Mouse (Mus musculus) B cell, adult 2 months (primary cell): ENCODE measurements around the gene Tbc1d7.
A peak's percentile ranks its signal among the peaks of the same experiment; 100 is the strongest.

Source experiments
- DNase-seq, 2 experiments: peaks; one replicate each; pipeline ENCODE4 v3.0.0; 2022

The Tbc1d7 gene

DNA sequence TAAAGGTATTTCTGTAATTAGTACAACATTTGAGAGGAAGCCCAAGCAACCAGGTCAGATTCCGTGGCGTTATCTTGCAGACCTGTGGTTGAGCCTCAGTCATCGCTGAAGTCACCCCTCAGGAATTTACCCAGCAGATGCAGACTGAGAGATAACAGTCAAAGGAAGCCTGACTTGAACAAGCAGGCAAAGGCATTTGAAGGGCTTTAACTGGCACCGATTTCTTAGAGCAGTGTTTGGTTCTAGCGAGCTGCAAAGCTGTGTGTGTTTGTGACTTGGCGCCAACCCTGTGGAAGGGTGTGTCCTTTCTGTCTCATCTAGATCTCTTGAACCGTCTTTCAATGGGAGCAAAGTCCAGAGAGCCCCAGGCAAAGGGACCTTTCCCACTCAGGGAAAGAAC lies 22.0 kb upstream of the Tbc1d7 start:
- DNase-seq = no peak

DNA sequence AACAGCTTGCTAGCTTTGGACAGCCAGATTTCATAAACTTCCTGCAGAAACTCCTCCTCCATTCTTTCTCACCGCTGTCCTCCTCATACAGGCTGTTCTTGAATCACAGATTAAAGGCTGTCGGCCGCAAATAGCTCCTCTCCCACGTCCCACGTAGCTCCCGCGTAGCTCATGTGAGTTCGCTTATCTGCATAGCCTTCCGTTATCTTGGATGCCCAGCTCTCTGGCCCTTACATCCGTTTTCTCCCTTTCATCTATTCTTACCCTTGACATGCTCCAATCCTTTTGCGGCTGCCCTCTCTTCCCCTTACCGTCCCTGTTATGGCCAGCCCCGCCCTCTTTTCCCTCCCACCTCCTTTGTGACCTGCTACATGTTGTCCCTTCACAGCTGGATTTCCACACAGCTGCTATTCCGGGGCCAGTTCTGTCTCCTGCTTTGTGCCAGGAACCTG lies 20.5 kb upstream of the Tbc1d7 start:
- no peak for DNase-seq

DNA sequence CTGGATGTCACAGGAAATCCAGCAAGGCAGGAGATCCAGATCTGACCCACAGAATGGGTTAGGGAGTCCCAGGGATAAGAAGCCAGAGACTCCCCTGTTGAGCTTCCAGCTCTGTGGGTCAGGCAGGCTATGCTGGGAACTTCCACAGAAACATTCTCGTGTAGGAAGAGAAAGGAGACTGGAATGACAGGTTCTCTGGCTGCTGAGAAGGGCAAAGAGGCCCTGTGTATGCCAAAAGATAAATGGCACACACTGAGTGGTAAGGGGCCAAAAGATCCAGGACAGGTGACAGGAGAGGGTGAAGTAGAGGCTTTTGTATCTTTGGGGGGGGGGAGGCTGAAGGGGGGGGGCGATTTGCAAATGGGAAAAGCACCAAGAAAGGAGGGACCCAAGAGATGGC lies 20.0 kb upstream of the Tbc1d7 start:
- no peak for DNase-seq

DNA sequence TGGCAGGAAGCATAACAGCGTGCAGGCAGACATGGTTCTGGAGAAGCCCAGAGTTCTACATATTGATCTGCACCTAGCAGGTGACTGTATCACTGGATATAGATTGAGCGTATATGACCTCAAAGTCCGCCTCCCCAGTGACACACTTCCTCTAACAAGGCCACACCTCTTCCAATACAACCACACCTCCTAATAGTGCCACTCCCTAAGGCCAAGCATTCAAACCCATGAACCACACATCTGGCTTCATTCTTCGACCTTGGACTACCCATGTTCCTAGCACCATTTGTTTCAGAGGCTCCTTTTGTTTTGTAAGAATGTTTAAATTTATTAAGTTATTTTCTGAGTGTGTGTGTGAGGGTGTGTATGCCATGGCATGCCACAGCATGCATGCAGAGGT lies 16.4 kb upstream of the Tbc1d7 start:
- DNase-seq = no peak

DNA sequence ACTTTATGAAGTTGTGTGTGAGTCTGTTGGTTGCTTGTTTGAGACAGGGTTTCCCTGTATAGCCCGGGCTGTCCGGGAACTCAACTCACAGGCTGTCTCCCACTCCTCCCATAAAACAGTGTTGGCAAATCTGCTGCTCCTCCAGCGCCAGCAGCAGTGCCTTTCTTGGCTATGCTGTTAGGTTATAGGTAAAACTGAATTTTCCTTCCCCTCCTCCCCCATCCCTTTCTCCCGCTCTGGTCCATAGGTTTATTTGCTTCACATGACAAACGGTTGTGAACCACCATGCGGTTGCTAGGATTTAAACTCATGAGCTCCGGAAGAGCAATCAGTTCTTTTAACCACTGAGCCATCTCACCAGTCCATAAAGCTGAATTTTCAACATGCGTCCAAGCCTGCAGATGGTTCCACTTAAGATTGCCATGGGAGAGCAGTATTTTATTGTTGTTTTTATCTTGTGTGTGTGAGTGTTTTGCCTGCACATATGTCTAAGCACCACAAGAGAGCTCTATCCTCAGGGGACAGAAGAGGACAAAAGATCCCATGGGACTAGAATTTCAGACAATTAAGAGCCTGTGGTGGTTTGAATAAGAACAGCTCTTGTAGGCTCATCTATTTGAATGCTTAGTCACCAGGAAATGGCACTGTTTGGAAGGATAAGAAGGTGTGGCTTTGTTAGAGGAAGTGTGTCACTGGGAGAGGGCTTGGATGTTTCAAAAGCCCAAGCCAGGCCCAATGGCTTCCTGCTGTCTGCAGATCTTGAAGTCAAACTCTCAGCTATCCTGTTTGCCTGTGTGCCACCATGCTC lies 12.2 kb upstream of the Tbc1d7 start:
- no peak for DNase-seq

DNA sequence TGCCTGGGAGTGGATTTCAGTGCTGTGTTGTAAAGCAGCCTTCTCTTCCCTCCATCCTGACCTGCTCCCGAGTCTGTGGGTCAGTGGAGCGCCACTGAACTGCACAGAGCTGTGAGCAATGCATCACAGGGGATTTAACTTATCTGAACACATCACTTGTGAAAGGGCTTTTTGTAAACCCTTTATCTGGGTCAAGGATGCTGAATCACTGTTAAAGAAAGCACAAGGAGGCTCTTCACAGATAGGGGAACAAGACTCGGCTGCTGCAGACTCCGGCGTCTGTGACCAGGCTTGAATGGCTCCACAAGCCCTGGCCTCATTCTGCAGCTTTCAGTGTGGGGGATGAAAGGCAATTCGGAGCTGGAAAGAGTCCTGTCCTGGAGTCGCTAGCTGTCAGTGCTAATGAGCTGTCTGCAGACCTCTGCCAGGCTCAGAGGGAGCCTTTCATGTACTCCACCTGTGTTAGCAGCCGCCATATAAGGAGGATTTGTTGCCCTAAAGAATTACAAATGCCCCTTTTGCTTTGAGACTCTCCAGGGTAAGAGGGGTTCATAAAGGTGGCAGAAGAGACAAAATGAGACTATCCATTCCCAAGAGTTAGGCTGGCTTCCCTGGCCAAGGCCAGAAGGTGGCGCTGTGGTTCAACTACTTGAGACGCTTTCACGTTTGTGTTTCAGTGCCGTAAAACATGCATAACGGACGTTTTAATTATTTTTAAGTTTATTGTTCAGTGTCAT lies 11.3 kb upstream of the Tbc1d7 start:
- DNase-seq = peak; percentile 88

DNA sequence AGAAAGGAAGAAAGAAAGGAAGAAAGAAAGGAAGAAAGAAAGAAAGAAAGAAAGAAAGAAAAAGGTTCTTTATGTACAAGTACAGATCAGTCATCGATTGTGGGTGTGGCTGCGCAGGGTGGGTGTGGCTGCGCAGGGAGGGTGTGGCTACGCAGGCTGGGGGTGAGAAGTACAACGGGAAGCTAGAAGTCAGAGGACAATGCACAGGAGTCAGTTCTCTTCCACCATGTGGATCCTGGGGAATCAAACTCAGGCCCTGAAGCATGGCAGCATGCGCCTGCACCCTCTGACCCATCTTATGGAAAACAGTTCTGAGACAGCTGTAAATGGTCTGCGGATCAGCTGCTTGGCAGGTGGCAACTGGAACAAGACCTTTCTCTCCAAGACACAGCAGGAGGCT lies 9.8 kb upstream of the Tbc1d7 start:
- DNase-seq = no peak

DNA sequence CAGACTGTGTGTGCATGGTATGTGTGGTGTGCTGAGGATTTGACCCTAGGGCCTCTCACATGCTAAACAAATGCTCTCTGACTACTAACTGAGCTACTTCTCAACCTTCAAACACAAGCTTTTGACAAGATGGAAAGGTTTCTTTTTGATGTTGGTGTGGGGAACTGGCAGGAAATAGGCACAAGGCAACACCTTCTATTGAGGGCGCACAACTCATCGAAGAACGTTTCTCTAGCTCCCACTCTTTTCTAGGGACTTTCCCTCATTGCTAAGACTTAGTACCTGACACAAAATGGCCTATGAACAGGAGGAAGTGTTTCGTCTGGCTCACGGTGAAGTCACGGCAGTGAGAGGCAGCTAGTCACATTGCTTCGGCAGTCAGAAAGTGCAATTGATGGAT lies 6.0 kb upstream of the Tbc1d7 start:
- DNase-seq = no peak

DNA sequence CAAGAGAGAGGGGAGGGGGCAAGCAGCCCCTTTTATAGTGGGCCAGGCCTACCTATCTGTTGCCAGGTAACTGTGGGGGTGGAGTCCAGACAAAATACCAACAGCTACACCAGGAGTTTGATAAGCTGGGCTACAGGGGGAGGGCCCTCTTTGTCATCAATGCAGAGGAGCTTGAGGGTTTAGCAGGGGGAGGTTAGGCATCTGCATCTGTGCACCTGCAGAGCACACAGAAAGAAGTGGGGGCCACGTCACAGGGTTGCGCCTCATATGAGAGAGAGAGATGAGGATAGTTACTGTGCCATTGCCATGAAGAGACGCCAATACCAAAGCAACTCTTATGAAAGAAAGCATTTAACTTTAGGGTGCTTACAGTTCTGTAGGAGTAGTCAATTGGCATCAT lies 5.4 kb upstream of the Tbc1d7 start:
- no peak for DNase-seq

DNA sequence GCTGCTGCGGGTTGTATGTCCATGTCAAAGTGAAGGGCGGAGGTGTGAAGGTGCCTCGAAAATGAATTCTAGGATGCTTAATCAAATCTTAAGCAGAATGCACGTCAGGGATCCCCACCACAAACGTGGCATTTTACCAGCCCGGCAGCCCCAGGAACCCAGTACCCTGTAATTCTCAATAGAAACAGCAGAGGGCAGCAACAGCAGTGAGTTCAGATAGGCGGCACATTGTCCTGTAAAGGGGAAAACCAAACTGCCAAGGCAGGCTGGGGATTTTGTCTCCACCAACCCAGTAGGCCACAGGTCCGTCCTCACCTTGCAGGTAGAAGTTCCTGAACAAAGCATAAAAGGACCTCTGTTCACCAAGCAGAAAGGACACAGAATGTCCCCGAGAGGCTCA lies 2.0 kb upstream of the Tbc1d7 start:
- peak; percentile 85 to 86 for DNase-seq

DNA sequence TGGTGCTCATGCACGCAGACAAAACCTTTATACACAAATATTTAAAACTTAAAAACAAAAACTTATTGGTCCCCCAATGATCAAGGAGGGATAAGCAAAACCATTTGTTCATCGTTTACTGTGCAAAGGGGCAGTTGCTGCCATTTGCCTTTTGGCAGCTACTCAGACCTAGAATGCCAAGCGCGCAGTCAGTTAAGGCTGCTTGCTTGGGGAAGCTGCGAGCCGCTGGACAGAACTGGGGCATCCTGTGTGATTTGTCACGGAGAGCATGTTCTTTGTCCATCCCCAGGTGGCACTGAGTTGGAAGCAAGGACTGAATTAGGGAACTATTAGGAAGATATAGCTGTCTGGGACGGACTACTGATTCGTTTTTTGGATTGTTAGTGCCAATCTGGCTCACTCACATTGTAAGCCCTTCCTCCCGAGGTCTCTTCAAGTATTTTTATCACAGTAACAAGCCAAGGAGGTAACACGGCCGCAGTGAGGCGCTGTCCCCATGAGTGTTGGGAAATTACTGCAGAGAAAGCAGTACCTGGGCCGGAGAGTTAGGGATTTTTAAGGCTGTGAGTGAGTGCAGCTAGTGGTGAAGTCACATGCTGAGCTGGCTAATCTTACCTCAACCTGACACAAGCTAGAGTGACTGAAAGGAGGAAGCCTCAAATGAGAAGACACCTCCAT lies 874 bp upstream of the Tbc1d7 start:
- DNase-seq = peak; percentile 32 to 40

DNA sequence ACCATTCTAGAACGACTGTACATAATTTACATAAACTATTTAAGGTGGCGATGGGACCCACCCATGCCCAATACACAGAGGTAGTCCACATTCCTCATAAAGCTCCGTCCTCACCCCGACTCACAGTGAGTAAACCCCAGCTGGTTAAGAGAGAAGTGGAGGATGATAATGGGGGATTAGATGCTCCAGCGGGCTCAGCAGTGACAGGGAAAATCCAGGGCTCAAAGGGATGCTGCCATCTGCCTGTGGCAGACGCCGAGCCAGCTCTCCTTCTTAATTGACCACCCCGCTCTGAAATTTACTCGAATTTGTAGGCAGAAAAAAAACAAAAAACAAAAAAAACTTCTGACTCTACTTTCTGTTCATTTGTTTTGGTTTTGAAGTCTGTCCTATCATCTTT lies 3.6 kb downstream of the Tbc1d7 start:
- DNase-seq = no peak

DNA sequence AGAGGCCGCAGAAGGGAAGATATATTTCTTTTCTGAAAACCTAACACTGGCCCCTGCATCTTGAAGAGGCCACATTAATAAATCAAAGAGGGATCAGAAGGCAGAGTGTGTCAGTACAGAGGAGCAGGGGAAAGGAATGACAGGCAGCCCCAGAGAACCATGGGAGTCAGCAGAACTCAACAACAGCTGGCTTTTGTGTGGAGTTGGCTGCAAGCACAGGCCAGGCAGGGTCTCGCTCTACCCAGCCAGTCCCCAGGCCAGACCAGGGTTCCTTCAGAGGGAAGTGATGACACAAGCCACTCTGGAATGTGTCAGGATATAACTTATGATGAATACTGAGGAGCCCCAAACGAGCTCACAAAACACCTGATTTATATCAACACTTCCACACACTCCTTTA lies 11.9 kb downstream of the Tbc1d7 start:
- DNase-seq = no peak

DNA sequence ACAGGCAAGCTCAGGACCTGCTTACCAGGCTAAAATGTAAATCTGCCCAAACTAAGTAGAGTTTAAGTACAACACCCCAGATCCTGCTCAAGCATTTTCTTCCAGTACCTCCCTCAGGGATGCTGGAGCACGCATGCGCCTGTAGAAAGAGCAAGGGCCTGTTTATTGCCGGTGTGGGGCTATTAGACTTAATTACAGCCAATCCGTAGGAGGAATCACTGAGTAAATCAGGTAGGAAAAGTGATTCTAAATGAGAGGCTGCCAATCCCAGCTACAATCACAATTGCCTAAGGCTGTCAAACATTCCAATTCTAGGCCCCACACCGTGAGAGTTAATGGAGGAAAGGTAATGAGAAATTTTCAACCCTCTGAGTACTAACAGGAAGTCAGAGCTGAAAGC lies 13.0 kb downstream of the Tbc1d7 start:
- no peak for DNase-seq

DNA sequence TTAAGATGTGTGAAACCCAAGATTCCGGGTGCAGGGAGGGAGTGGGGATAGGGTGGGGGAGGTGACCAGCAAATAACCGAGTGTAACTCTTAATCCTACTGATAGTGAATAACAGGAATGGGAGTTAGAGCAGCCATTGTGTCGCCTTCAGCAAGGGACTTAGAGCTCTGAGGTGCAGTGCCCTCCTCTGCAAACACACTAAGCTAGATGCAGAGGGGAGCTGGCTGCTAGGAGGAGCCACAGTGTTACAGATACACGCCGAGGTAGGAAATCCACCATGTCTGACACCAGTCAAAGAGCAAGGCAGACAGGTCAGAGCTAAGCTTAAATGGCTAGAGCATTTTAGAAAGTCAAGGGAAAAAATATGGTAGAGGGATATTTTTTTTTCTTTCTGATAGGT lies 13.9 kb downstream of the Tbc1d7 start:
- DNase-seq = no peak

DNA sequence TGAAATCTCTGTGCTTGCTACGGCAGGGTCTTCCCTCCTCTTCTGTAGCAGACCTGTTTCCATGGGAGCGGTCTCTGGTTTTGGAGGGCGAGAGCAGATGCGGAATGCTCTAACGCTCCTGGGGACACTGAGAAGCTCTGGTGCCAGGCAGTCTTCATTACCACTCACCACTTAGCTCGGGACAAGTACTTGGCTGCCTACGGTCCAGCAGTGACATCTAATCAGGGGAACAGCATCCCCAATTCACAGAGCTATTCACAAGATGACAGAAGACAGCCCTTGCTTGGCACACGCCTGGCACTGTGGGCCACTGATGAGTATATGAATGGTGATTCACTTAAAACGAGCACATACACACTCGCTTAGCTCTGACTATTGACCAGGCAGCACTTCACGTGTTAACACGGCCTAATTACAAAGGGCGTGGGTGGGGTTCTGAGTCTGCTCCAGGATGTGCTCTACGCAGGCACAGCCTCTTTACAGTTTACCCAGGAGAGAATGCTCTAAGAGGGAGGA lies 19.2 kb downstream of the Tbc1d7 start:
- no peak for DNase-seq

DNA sequence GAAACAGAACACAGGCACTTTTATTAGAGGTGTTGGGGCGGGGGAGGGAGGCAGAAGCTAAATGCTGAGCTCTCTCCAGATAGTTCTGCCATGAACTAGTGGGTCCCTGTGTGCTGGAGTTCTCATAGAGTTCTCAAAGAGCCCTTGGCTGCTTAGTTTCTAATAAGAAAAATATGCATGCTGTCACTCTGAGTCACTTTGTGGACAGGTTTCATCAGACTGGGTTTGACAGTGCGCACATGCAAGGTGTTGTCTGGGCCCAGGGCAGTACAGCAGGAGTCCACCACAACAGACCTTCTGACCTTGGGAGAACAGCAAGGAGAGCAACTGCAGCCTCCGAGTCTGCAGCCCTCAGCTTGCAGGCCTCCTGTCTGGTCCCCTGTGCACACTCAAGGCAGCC lies 21.6 kb downstream of the Tbc1d7 start:
- DNase-seq = no peak

DNA sequence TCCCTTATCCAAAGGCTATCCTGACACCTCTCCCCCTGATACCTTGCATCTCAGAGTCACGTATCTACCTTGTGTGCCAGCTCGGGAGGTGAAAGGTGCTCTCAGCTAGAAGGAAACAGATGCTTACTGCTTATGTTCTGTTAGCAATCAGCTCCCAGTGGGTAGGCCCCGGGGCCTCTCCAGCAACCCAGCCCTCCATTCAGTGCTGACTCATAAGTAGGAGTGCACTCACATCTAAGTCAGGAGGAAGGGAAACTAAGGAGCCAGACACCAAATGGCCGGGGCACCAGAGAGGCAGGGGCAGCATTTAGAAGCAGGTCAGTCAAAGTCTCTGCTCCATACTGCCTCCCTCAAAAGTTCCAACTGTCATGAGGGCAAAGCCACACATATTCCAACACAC lies 22.6 kb downstream of the Tbc1d7 start:
- DNase-seq = no peak

DNA sequence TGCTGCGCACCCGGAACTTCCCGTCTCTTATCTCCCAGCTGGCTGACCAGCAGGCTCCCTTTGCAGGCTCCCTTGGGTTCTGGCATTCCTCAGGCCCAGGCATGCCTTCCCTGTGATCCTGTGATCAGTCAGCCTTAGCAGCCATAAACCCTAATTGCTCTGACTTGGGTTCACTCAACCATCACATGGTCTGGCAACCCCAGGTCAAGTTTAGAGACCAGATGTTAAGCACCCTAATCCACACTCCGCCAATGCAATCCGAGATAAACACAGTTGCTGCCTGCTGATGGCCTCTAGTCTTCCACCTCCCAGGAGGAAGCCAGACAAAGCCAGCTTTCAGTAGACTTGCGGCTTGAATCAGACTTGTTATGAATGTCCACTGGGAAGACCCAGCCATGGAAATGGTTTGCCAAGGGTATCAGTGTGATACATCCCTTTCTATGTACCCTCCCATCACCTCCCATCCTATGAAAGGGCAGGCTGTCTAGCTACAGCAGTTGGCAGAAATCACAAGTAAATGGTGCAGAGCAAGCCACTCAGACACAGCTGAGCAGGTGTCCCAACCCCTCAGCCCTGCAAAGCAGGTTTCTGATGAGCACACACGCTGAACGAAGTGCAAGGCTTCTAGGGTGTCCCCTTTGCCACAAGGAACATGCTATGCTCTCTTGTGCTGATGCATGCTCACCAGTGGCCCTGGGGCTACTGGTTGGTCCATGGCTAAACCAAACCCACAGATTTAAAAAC lies 24.6 kb downstream of the Tbc1d7 start:
- no peak for DNase-seq

DNA sequence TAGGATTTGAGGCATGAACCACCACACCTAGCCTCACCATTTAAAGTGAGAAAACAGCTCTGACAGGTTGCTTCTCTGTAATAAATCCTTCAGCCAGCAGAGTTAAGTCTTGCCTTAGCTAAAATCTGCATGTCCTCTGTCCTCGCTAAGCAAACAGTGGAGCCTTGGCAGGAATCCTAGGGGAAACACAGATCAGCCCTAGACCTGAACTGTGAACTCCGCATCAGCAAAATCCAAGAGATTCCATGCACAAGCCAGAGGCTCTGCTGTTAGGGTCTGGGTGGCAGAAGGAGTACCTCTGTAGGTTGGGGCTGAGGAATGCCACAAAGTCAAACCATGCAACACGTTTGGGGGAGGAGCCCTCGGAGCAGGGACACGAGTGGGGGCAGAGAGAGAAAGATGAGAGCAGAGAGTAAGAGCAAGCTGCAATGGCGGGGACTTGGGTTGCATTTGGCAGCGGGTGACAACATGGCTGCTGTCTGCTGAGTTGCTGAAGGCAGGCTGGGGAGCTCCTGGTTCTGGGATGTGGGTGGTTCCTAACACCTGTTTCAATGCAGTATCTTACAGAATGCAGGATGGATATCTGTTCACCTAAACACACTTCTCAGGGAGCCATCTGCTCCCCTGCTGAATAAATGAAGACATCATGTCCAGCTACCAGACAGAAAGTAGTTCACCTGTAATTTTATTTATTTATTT lies 26.4 kb downstream of the Tbc1d7 start:
- no peak for DNase-seq

DNA sequence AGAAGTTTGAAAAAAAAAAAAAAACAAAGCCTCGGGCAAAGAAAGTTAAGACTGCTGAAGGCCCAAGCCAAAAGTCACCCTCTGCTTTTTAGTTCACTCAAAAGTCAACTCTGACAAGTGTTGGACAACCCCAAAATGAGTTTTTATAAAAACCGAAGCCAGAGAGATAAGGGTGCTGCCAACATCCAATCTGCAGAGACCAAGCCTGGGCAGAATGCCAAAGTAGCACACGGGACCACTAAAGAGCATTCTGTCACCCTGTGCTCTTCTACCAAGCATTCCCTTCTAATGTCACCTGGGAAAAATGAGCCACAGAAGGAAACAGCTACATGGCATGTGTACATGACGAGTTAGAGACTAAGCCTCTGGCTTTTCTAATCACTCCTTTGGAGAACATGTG lies 36.8 kb downstream of the Tbc1d7 start:
- DNase-seq = no peak

DNA sequence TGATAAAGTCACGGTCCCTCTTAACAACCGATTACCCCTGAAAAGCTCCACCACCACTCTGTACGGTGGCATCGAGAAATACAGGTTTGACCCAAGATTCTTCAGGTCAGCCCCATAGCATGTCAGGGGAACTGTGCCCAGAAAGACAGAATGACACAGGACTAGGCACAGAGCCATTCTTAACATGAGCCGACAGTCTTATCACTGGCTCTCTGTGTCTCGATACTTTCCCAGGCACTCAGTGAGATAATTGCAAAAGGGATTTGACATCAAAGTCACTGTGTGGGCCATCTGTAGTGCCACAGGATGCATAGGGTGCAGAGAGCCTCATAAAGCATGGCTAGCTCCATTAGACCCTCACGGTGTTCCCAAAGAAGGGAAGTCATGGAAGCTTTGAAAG lies 37.9 kb downstream of the Tbc1d7 start:
- DNase-seq = no peak
